Mouse (Mus musculus) T-cell, adult 2 months (primary cell): Measurements from ENCODE around the gene Rhno1.
"Not testable (repeated sequence)": the region's sequence is repeated elsewhere in the genome, so short reads cannot be mapped to it uniquely, and the experiment has no call there.

Experiments
- DNase-seq: peaks from one replicate; pipeline ENCODE4 v3.0.0; 2022; ENCODE audit warnings: low spot score

Rhno1 gene

GRCm38 (mm10) chr6:128362381-128363006 is at the start of gene Rhno1, which contains the start of gene Foxm1:
Gene Rhno1 (minus strand): TSS chr6:128362911.
Gene Foxm1 (plus strand): TSS chr6:128362967.
- peak; percentile 74 for DNase-seq

GRCm38 (mm10) chr6:128411115-128411514 is 48.4 kb upstream of the Rhno1 start:
- DNase-seq = peak; percentile 53

GRCm38 (mm10) chr6:128410305-128410704 is 47.6 kb upstream of the Rhno1 start:
- DNase-seq = no peak

GRCm38 (mm10) chr6:128408544-128409125 is 45.9 kb upstream of the Rhno1 start:
- no peak for DNase-seq

- no peak for DNase-seq
Measured at GRCm38 (mm10) chr6:128404708-128405107, 42.0 kb upstream of the Rhno1 start.

- DNase-seq = no peak
Measured at GRCm38 (mm10) chr6:128399421-128400185, 36.9 kb upstream of the Rhno1 start.

- no peak for DNase-seq
Measured at GRCm38 (mm10) chr6:128398996-128399395, 36.3 kb upstream of the Rhno1 start, which contains the start of gene Nrip2. Gene Nrip2 (plus strand): TSS chr6:128399296.

- no peak for DNase-seq
Measured at GRCm38 (mm10) chr6:128397574-128398261, 35.0 kb upstream of the Rhno1 start.

GRCm38 (mm10) chr6:128390683-128391082 is 28.0 kb upstream of the Rhno1 start:
- no peak for DNase-seq

- no peak for DNase-seq
Measured at GRCm38 (mm10) chr6:128389185-128389584, 26.5 kb upstream of the Rhno1 start.

GRCm38 (mm10) chr6:128385026-128385425 is 22.3 kb upstream of the Rhno1 start:
- no peak for DNase-seq

GRCm38 (mm10) chr6:128383752-128384151 is 21.0 kb upstream of the Rhno1 start:
- DNase-seq = no peak

- no peak for DNase-seq
Measured at GRCm38 (mm10) chr6:128381254-128381653, 18.5 kb upstream of the Rhno1 start.

GRCm38 (mm10) chr6:128380594-128381167 is 18.0 kb upstream of the Rhno1 start:
- not testable (repeated sequence) for DNase-seq

GRCm38 (mm10) chr6:128379636-128380035 is 16.9 kb upstream of the Rhno1 start:
- no peak for DNase-seq

GRCm38 (mm10) chr6:128376371-128377085 is 13.8 kb upstream of the Rhno1 start:
- no peak for DNase-seq

- no peak for DNase-seq
Measured at GRCm38 (mm10) chr6:128375192-128375591, 12.5 kb upstream of the Rhno1 start, which contains the start of the genes Tex52 and Gm44596. Gene Tex52 (plus strand): TSS chr6:128375456. Gene Gm44596 (plus strand): TSS chr6:128375503.

- DNase-seq = no peak
Measured at GRCm38 (mm10) chr6:128370040-128370439, 7.3 kb upstream of the Rhno1 start.

- no peak for DNase-seq
Measured at GRCm38 (mm10) chr6:128366466-128366865, 3.8 kb upstream of the Rhno1 start.

- no peak for DNase-seq
Measured at GRCm38 (mm10) chr6:128364721-128365120, 2.0 kb upstream of the Rhno1 start.
